Mouse (Mus musculus) cerebellum, postnatal 36 days (tissue): ENCODE data around the gene Pigq.

Experiments used
- DNase-seq, 2 experiments: peaks; one replicate each; pipeline ENCODE4 v3.0.0; 2021 to 2022; ENCODE audit warnings: mixed read lengths in 2 of 2

The Pigq gene

DNA sequence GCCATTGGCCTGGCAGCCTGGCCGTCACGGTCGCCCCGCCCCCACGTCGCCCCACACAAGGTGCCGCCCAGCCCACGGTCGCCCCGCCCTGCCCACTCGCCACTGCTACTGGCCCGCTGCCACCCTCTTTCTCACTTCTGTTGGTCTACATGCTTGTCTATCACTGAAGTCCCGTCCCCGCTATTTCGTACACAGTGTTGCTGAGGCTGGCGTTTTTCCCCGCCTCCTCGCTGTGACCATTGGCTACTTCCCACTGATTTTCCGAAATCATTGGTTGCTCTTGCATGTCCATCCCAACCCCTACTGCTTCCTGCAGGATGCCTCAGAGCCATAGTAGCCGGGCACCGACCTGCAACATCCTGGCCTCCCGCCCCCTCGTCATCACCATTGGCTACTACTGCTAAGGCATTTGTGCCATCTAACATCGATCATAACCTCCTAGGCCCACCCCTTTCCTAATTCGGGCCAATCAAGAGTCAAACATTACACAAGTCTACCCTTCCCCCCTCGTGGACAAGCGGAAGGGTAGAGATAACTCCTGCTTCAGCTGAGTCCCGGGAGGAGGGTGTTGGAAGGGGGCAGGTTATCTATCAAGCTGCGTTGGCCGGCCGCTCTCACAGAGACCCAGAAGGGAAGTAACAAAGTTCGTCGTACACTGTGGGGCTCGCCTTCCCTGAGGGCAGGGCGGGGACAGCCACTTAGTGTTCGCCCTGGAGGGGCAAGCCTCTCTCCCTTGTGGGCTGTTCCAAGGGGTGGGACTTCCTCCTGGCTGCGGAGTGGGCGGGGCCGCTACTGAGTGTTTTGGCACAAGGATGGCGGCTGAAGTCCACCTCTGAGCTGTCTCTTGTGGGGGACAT, 24.7 kb downstream of the Pigq start:
- DNase-seq: peak; percentile 100

DNA sequence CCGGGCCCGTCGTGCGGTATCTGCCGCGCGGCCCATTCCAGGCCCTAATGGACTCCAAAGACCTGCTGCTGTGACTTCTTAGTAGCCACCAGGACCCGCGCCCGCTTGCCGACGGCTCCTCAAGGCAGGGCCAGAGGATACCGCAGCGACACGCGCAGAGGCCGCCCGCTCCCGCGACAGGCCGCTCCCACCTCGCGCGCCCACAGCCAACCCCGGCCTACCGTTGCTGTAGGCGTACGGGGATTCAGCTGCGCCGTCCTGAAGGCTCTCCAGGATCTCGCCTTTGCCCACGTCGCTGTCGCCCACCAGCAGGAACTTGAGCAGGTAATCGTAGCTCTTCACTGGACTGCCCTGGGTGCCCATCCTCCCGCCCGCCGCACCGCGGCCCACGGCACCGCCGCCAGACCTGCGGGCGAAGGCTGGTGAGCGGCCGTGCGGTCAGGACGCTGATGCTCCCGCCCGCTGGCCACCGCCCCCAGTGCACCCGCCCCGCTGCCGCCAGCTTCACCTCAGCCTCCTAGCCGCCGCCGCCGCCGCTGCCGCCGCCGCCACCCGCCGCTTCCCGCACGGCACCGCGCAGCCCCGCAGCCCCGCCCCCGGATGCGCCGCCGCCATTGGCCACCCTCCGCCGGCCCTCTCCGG, 25.5 kb downstream of the Pigq start, which contains the start of gene Rab40c:
TSS of gene Rab40c (minus strand) at position 584 of the 642 bp plus-strand sequence.
- DNase-seq: peak in 1 of 2 experiments; percentile 49

DNA sequence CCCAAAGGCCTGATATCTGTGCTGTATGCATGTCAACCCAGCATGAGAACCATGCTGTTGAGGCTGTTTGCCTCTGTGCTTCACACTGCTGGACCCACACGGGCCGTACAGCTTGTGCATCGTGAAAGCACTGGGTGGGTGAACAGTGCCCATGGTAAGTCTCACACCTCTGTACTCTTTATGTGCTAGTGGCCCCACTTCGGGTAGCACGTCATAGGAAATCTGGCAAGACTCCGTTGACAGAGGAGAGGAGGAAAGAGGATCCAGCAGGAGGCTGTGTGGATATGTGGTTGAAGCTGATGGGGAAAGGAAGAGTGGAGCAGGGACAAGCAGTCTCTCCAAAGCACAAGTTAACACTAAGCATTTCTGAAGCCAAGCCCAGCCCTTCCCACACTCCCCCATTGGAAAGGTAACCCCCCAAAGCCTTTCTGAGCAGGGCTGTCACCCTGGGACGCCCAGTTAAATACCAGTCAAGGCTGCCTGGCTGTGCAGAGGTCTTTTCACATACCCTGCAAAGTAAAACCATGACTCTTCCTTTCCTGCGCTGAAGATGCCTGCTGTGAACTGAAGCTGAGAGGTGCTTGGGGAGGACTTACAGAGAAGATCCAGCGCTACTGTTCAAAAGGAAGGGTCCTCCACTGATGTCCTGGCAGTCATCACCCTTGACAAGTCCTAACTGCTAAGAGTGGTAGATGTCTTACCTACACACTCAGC, 26.5 kb downstream of the Pigq start:
- DNase-seq: no peak

DNA sequence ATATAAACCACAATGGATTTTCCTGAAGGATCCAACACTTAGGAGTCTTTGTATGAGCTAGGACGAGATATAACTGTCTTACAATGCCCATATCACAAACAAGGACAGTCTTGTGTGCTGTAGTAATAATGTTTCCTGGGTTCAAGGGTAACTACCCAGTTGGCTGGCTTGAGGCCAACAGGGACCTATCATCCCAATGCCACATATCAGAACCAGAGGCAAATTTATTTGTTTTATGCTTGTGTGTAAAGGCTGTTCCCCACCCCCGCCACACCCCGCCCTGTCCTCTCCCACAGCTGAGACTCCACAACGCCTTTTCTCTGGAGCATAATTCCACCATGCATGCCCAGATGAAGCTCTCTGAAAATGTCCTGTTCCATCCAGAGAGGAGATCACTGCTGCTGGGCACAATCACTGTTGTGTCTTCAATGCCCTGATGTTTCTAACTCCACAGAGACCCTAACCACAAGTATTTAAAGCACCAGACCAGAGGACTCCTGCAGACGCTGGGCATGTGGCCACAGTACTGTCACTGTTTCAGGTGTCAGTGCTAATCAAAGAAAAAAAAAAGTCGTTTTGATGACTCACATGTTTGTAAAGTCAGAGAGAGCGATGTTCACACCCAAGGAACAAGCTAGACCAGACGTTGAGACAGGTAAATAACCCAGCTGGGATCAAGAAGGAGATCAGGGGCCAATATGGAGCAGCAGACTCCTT, 27.6 kb downstream of the Pigq start:
- DNase-seq: no peak

DNA sequence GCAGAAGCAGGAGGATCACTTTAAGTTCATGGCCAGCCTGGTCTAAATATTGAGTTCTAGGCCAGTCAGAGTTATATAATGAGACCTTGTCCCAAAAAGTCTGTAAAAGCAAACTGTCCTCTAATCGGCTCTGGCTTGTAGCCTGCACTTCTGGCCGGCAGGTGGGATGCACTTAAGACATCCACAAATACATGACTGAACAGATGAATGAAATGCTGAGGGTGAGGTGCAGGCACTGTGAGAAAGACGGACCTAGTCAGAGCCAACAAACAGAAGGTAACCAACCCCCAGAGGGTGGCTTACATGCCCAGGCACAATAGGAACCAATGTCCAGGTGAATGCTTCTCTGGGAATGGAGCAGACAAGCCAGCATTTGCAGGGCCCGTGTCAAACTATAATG, 30.4 kb downstream of the Pigq start:
- peak; percentile 25 to 39 for DNase-seq

DNA sequence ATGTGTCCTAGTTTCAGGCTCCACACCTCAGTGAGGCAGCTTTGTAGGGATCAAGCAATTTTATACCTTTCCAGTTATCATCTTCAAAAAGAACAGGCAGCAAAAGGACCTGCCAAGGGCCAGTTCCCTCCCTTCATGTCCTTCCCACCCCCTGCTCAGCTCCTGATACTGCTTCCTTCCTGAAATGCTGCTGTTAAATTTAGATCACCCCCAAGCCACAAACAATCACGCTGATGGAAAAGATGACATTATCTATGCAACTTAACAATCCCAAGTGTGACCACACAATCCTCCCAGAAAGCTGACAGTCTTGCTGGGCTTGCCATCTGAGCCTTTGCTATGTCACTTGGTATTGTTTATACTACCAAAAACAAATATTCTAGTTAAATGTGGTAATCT, 30.9 kb downstream of the Pigq start:
- no peak for DNase-seq

DNA sequence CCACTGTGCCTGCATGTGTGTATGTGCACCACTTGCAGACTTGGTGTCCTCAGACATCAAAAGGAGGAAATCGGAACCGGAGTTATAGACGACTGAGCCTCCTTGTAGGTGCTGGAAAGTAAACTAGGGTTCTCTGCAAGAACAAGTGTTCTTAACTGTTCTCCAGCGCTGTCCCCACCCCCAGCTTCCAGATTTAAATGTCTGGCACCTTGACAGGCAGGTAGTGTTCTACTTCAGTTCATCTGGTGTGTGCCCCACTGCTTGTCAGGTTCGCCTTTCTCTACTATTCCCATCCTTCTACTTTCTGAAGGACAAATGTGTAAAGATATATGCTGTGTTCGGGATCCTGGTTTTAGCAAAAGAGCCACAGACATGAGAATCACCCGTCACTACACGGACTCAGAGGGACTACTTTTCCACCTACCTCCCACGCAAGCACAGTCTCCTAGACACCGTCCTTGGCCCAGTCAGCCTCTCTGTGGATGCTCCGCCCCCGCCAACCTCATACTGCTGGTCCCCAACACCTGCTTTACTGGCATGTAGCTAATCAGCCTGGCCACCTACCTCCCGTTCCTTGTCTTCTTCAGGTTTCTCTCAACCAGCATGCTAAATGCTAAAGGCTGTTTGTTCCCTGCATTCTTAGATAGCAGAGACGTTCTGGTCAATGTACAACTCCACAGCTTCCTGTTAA, 31.4 kb downstream of the Pigq start:
- DNase-seq: peak; percentile 72 to 75

DNA sequence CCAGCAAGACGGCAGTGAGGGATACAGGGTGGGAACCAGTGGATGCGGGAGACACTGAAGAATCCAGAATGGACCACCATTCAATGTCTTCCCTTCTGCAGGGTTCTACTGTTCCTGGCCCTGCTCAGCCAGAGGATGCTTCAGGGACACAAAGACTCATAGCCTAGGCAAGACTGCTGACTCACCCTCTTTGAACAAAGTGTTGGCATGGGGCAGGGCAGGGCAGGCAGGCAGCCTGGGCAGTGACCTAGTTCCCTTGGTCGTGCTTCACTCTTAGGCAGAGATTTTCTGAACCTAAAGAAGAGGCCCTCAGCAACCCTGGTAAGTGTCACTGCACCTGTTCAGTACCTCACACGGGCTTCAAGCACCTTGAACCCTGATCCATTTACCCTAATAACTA, 32.9 kb downstream of the Pigq start:
- peak; percentile 73 to 75 for DNase-seq

DNA sequence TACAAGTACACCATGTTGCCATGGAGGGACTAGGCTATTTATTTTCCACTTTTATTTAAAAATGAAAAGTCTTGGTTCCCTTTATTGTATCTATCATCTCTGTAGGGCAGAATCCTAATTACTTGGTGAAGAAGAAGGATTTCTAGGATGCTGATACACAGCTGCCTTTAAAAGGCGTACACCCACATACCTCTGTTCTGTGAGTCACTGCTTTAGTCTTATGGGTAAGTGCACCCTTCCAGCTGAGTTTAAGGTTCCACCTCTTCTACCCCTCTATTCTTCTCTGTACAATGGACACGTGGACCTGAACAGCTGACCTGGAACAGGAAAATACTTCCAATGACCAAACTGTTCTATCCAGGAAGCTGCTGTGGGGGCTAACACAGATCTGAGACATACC, 37.1 kb downstream of the Pigq start:
- no peak for DNase-seq

DNA sequence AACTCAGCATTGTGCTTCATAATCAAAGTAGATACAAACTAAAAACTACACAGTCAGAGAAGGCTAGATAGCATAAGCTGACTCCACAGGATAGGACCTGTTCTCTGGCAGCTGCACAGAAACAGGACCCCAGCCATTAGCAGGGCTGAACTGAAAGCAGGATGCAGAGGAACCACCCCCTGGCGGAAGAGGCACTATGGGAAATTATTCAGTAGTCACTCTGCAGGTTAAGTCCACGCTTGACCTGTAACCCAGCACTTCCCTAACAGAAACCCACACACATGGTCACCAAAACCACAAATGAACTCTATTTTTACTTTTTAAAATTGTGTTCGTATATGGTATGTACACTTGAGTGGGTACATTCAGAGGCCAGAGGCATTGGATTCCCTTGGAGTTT, 41.7 kb downstream of the Pigq start:
- DNase-seq: no peak

DNA sequence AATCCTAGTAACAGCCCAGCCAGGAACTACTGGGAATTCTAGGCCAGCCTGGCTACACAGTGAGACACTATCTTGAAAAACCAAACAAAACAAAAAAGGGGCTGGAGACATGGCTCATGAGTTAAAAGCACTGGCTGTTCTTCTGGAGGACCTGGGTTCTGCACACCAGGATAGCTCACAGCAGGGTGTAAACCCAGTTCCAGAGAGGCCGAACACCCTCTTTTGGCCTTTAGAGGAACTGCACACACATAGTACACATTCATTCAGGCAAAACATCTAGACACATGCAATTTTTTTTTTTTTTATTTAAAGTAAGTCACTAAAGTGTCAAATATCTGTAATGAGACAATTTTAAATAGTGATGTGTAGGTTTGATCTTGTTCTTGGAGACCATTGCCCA, 44.5 kb downstream of the Pigq start:
- DNase-seq: no peak

DNA sequence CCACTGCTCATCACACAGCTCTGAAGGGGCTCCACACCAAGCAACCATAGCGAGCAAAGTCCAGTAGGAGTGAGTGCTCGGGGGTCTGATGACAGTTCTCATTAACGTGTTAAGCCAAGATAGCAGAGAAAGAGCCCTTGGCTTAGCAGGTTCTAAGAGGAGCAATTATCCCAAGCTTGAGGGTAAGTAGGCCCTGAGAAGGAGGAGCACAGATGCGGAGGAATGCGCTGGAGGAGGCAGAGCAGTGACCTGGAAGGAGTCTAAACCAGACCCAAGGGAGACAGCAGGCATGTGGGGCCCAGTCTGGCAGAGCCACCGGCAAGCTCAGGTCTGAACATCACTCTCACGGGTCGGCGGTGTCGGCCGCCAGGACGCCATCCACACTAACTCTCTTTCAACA, 48.8 kb downstream of the Pigq start:
- DNase-seq: peak in 1 of 2 experiments; percentile 23

DNA sequence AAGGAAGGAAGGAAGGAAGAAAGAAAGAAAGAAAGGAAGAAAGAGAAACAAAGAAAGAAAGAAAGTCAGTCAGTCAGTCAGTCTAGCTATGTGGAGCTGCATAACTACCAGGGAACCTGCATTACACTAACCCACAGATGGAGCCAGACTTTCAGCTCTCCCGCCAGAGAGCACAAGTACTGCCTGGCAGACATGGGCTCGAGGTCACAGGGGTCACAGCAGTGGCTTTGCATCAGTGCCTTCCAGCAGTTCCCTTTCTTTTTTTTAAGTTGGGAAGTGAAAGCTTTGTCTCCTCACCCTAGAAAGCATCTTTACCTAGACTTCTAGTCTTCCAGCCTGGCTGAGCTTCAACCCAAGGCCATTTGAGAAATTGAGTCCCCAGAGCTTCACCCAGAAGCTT, 49.3 kb downstream of the Pigq start:
- DNase-seq: no peak

DNA sequence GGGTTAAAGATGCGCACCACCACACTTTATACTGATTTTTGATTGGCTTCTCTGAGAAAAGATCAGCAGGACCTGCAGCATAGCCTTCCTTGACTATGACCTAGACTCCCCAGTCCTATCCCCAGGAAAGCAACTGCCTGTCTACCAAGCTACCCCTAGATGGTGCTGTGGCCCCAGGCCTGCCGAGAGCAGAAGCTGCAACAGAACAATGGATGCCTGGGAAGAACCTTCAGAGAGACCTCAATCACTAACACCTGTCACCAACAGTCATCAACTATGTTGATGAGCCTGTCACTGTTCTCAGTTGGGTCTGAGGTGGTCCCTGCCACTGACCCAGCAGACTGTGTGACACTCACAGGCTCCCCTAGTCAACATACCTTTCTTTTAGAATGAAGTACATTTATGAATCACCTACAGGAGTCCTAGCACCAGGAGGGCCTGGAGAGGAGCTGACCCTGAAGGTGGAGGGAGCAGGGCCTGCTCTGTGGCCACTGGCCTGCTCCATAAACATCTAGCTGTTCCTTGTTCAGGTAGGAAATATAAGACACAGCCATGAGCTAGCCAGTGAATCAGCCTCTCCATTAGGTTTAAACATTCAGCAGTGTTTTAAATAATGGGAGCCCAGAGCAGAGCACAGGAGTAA, 50.6 kb downstream of the Pigq start:
- peak; percentile 80 to 84 for DNase-seq

DNA sequence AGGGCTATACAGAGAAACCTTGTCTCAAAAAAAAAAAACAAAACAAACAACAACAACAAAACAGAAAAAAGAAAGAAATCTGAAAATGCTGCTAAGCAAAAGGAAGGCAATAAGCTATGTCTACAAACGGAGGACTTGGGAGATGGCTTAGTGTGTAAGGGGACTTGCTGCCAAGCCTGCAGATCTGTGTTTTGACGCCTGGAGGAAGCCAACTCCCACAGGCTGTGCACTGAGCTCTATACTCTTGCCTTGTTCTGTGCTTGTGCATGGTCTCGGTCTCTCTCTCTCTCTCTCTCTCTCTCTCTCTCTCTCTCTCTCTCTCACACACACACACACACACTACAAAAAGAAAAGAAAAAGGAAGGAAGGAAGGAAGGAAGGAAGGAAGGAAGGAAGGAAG, 55.9 kb downstream of the Pigq start:
- DNase-seq: no peak

DNA sequence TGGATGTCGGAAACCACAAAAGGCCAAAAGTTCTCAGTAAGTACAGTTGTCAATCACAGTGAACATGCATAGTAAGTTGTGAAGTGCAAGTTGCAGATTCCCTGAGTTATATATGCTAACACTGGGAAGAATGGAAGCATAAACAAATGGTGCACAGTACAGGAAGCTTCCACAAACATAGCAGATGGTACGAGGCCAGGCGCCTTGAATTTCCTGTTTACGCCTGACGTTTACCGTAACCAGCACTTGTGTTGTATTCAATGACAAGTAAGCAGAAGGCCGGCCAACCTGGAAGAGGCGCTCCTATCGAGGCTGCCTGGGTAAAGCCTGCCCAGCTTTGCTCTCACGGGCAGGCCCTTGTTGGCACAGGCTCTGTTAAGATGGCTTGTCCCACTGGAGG, 57.3 kb downstream of the Pigq start:
- no peak for DNase-seq

DNA sequence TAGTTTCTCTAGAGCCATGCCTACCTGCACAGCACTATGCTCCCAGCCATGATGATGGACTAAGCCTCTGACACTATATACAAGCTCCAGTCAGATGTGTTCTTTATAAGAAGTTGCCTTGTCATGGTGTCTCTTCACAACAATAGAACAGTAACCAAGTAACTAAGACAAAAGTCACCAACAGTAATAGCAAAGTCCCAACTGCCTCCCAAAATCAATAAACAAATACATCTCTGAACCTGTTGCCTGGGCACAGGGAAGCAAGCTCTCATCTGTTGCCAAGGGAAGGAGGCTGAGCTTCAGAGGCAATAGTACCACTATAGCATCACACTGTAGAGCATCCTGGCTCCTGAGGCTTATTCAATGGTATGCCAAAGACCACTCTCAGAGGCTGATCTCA, 57.9 kb downstream of the Pigq start:
- DNase-seq: no peak

DNA sequence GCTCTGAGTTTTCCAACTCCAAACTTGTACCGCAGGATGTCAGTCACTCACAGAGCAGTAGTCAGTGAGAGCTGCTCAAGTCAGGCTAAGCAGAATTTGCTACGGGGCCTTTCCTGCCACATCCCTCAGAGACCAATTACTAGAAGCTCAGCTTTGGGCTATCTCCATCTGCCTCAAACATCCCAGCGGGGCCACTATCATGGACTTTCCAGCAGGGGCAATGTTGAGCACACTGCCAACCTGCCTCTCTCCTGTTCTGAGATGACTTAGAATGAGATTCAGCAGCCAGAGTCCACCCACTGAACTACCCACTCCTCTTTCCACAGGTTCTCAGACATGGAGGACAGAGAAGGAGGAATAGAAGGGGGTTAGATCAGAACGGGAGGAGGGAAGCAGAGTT, 59.1 kb downstream of the Pigq start:
- DNase-seq: peak in 1 of 2 experiments; percentile 48

DNA sequence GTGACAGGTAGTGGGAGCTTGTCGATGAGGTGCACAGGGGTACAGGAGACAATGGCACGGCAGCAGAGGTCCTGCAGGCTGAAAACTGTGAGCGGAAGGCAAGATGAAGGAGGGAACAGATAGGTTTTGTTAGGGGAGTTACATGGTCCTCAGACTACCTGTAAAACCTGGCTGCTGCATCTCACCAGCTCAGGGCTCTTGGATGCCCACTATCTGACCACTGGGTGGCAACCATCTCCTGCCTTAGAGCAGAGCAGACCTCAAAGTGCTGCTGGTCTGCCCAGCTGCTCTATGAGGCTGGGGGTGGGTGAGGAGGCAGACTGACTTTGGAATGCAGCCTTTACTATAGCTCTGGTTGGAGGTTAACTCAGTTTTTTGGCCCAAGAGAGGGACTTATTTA, 60.9 kb downstream of the Pigq start:
- no peak for DNase-seq

DNA sequence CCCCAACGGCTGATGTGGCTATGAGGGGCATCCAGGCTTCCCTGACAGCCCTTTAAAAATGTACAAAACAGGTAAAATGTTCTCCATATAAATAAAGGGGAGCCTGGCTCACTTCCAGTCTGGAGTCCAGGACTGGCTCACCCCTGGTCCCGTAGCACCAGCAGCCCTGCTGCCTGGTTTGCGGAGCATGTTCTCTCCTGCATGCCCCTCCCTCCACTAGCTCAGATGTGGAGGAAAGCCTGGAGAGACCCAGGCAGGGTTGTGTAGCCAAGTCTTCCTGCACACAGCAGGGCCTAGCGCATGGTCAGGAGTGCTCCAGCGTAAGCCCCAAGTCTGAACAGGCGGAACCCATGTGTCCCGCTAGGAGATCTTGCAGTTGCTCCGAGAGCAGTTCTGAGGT, 61.5 kb downstream of the Pigq start:
- DNase-seq: no peak

DNA sequence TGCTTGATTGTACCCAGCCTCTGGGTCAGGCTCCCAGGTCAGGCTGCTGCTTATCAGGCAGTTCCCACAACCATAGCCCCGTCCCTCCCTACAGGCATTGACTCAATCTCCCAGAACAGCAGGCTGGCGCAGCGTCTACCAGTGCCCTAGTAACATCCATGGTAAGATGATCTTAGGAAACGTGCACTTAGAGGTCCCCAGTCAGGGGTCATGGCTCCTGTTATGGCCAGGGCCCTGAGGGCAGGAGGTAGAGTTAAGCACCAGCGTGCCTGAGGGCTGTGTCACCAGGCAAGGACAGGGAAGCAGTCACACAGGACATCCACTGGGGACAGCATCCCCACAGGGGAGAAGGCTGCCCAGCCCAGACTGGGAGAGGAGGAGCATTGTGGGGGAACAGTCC, 62.4 kb downstream of the Pigq start:
- DNase-seq: no peak

DNA sequence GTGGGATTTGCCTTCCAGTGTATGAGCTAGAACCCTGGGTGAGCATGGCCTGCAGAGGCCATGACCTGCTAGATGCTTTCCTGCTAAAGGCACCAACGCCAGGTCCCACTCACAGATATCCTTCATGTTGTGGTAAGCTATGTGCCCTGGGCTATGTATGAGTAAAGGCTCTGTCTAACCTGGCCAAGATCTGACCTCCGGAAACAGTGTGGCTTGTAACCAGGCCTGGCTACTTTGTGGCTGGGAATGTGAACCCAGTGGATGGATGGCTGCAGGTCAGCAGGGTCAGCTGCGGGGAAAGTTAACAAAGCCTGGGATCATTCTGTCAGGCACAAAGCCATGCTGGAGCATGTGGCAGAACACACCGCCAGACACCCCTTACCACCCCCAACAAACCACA, 63.0 kb downstream of the Pigq start:
- DNase-seq: no peak
